Mouse (Mus musculus): Measurements from ENCODE around the gene Fam81a.
A peak's percentile ranks its signal among the peaks of the same experiment; 100 is the strongest.

Fam81a gene

GRCm38 (mm10) chr9:70108151-70108550 lies 34.2 kb downstream of the Fam81a start:
- no peak for DNase-seq

GRCm38 (mm10) chr9:70105573-70105972 lies 36.8 kb downstream of the Fam81a start:
- DNase-seq = no peak

DNA sequence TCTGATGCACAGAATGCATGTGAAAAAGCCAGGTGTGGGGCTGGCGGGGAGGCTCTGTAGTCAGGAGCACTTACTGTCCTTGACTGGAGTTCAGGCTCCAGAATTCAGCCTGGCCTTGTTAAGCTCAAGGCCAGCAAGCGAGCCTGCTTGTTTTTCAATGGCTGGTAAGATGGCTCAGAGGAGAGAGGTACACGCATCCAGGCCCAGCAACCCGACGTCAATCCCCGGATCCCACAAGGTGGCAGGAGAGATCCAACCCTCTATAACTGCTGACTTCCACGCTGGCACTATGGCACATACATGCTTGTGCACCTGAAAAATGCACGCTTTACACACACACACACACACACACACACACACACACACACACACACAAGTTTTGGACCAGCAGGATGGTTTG lies 39.3 kb downstream of the Fam81a start:
- DNase-seq = peak; percentile 18

- no peak for DNase-seq
Measured at GRCm38 (mm10) chr9:70097542-70097941, 44.8 kb downstream of the Fam81a start.

GRCm38 (mm10) chr9:70095016-70095415 lies 47.3 kb downstream of the Fam81a start:
- DNase-seq = no peak

DNA sequence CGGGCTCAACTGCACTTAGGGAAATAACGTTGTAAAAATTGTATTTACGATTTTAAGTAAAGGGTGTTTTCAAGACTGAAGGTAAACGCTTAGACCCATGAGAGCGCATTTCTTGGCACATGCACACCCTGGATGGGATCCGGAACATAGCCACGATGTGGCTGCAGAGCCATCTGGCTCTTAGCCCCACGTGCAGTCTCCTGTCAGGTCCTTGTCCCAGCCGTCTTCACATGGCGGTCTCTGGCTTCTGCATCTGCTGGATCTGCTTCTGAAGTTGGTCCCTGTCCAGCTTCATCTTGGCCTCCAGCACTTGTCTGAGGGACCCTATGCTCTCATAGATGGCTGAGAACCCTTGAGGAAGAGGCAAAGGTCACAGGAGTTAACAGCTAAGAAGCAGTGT lies 51.8 kb downstream of the Fam81a start:
- no peak for DNase-seq

- no peak for DNase-seq
Measured at GRCm38 (mm10) chr9:70088786-70089096, 53.6 kb downstream of the Fam81a start.

GRCm38 (mm10) chr9:70088041-70088785 lies 54.1 kb downstream of the Fam81a start:
- no peak for DNase-seq

DNA sequence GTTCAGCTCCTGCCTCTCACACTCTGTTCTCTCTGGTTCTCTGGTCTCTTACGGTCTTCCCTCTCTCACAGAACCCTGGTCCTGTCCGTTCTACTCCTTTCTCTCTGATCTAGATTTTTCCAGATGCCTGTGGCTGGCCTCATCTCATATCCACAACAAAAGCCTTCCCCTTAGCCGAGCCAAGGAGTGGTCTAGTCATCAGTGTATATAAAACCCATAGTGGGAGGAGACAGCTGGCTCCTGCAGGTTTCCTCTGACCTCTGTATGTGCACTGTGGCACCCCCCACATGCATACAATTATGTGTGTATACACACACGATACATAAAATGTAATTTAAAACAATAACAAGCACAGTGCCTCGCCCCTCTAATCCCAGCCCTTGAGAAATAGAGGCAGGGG lies 55.0 kb downstream of the Fam81a start:
- no peak for DNase-seq

DNA sequence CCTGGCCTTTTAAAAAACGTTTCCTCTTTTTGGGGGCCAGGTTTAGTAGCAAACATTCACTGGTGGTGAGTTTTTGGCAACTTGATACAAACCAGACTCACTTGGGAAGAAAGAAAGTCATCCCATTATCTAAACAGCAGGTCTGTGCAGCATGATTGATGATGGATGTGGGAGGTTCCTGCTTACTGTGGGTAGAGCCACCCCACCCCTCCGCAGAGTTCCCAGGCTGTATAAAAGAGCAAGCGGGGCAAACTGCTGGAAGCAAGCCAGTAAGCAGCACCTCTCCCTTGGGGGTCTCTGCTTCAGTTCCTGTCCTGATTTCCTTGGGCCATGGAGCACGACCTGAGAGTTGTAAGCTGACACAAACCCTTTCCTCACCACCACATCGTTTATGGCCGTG lies 56.3 kb downstream of the Fam81a start:
- peak; percentile 52 for DNase-seq

- DNase-seq = peak; percentile 53
Measured at GRCm38 (mm10) chr9:70084107-70084506, 58.3 kb downstream of the Fam81a start.

DNA sequence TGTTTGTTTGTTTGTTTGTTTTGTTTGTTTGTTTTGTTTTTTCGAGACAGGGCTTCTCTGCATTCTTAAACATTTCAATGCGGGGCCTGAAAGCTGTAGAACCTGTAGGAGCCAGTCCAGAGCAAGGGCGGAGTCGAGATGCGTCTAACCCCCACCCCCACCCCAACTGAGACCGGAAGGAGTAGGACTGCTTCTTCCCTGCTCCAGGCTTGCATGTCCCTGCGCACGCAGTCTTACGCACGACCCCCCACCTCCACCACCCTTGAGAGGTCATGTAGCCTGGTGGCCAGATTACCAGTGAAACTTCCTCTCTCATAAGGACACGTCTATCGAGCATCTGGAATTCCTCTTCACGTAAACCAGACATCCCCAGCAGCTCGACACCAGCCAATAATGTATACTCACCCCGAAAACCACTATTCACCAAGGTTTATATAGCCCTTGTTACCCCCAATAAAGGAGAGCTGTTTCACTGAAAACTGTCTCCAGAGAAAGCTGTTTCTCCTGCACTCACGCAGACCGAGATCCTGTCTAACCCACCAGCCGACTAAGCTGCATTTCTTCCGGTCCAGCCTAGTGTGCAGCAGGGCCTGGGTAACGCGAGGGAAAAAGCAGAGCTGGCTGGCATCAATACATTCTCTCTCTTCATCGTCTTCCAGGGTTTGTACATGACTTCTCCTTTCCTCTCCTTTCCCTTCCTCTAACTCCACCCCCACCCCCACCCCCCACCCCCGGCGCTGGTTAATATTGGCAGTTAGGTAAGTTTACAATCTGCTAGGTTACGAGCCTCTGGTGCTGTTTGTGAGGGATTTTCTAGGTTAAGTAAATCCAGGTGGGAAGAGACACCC lies 59.8 kb downstream of the Fam81a start:
- no peak for DNase-seq

DNA sequence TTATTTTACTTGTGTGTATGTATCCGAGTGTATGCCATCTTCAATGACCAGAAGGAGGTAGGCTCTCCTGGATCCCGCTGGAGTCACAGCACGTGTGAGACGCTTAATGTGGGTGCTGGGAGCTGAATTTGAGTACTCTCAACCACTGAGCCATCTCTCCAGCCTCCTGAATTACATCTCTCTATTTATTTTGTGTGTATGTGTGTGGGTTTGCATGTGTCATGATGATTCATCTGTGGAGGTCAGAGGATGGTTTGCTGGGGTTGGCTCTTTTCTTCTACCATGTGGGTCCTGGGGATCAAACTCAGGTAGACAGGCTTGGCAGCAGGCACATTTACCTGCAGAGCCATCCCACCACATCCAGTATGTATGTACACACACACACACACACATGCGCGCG lies 60.6 kb downstream of the Fam81a start:
- no peak for DNase-seq

- no peak for DNase-seq
Measured at GRCm38 (mm10) chr9:70080976-70081375, 61.4 kb downstream of the Fam81a start.

DNA sequence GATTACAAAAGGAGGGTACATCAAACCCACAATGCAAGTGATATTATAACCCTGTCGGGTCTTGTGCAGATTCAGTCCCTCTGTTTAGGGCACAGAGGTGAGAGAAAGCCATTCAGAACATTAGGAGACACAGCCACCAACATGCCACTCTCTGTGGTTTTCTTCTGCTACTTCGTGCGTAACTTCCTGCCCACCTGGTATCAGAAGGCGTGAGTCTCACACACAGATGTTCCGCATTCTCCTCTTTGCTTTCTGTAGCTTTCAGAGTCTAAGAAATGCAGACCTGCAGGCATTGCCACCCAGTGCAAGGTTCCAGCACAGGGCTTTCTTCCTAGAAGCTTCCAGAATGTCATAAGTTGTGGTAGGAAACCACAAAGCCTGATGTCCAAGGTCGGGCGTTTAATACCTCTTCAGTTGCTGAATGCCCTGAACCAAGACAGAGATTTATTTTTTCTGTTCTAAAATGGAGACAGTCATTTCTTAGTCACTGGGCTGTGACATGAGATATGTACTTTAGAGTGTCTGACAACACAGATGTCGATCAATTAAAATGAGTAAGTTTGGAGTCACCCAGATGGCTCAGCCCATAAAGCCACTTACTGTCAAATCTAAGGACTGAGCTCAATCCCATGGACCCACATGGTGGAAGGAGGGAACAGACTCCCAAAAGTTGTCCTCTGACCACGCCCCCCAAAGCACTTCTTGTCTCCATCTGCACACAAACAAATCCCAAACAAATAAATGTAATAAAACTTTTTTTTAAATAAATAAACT lies 62.1 kb downstream of the Fam81a start:
- no peak for DNase-seq

GRCm38 (mm10) chr9:70078034-70078433 lies 64.3 kb downstream of the Fam81a start:
- no peak for DNase-seq

DNA sequence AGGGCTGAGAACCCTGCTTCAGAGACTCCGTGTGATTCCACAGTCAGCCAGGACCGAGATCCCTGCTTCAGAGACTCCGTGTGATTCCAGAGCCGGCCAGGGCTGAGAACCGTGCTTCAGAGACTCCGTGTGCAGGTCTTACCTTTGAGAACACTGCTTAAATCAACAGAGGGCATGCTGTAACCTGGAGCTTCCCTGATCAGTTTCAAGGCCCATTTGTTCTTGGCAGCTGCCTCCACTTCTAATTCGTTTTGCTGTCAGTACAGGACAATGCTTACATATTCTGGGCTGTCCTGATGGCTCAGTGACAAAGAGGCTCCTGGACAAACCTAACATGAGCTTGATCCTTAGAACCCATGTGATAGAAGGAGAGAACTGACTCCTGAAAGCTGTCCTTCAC lies 65.2 kb downstream of the Fam81a start:
- no peak for DNase-seq

GRCm38 (mm10) chr9:70072387-70072786 lies 70.0 kb downstream of the Fam81a start:
- DNase-seq = no peak

DNA sequence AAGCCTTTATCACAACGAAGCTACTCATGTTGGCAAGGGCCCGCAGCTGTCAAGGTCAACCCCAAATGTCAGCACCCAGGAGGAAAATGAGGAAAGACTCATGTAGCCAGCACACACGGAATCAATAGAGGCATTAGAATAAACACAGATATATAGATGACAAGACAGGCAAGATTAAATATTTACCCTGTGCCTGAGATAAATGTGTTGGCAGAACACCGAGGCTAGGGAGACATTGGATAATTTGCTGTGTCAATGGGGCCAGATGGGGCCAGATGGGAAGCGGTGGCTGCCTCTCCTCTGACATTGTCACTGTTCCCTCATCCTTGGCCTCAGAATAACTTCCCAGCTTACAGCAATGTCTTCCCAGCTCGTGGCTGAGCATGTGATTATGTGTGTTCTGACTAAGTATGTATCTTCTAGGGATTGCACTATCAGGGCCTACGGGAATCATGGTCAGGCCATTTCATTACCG lies 72.4 kb downstream of the Fam81a start:
- DNase-seq = no peak

- DNase-seq = no peak
Measured at GRCm38 (mm10) chr9:70067497-70067896, 74.9 kb downstream of the Fam81a start.

GRCm38 (mm10) chr9:70062012-70062411 lies 80.3 kb downstream of the Fam81a start:
- DNase-seq = no peak

DNA sequence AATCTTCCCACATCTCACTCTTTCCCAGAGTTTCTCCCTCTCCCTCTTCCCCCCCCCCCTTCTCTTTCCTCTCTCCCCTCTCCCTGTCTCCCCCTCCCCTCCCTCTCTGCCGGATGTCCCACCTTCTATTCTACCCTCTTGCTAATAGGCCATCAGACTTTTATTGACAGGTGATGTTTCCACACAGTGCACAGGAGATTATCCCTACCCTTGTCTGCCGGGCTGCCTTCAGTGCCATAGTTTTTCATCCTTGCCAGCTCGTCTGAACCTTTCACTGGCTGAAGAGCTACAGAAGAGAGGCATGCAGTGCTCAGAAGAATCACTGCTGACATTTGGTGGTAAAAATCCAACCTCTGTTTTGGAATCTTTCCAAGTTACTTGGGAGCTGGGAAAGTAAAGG lies 88.9 kb downstream of the Fam81a start:
- DNase-seq = no peak

- no peak for DNase-seq
Measured at GRCm38 (mm10) chr9:70052730-70053129, 89.6 kb downstream of the Fam81a start.

- no peak for DNase-seq
Measured at GRCm38 (mm10) chr9:70049839-70050238, 92.5 kb downstream of the Fam81a start.
